In genomic region chr2:152397004-152397589, GRCm38 (mm10) we compare ENCODE assay signal across 8 mouse cellular contexts. TPM values are rescaled to one million over a fixed set of nuclear protein-coding genes. Genes with fewer than 3 reads are reported as not detected.
DNase-seq lines count a peak whose midpoint lies in the region; ATAC-seq lines count a peak whose summit lies in the region.

No protein-coding gene starts in this region.

- DNase-seq in NIH3T3 (ENCODE audit: low read depth): peak; percentile 91
- DNase-seq in cerebellum, adult 9-10 months: peak; percentile 70
- peak; percentile 78 to 84 for DNase-seq in frontal cortex, postnatal 14 days (ENCODE audit: low spot score in 2 of 2)
- peak; percentile 72 for DNase-seq in hindbrain, embryonic 14.5 days (ENCODE audit: low spot score)
- DNase-seq in left cerebral cortex, adult 11 months (ENCODE audit: low spot score): peak; percentile 82
- DNase-seq in lung, postnatal 25 days (ENCODE audit: low spot score): peak; percentile 69
- peak; percentile 92 to 94 for DNase-seq in right cerebral cortex, postnatal 10 days (ENCODE audit: low spot score in 2 of 2)
- DNase-seq in urinary bladder, postnatal 25 days (ENCODE audit: low spot score): peak; percentile 63

- H3K4me2 ChIP-seq in hindbrain, embryonic 14.5 days (replicated peaks): peak overlapping the region; percentile 96

- H3K36me3 ChIP-seq in hindbrain, embryonic 14.5 days (replicated peaks; ENCODE audit: control insufficient read depth, insufficient read depth): no peaks in the 10 kb centered on the region; the same call in 1 of the 2 replicates

- H3K27me3 ChIP-seq in hindbrain, embryonic 14.5 days (ENCODE audit: control insufficient read depth, insufficient read depth, low read length): no peaks in the 10 kb centered on the region

- peak; percentile 5; the same call in 1 of the 2 replicates for ATAC-seq in hindbrain, embryonic 14.5 days (ENCODE audit: low FRiP score)

- H3K27ac ChIP-seq in hindbrain, embryonic 14.5 days: peak overlapping the region; percentile 100

- H3K9me3 ChIP-seq in hindbrain, embryonic 14.5 days (ENCODE audit: control insufficient read depth, low read length): no peaks in the 10 kb centered on the region

- peak overlapping the region; percentile 96 for H3K9ac ChIP-seq in hindbrain, embryonic 14.5 days

- peak overlapping the region; percentile 97 for H3K4me3 ChIP-seq in hindbrain, embryonic 14.5 days (replicated peaks; ENCODE audit: low read length)

- H3K4me1 ChIP-seq in hindbrain, embryonic 14.5 days (replicated peaks; ENCODE audit: control insufficient read depth, insufficient read depth, low read length): peaks cover 39% of the 10 kb centered on the region

- WGBS in hindbrain, embryonic 14.5 days: under 1% methylated on average over 70 of the region's 77 CpGs

RNA-seq across cellular contexts. Expression of gene Sox12, which starts 0.8 kb away (rescaled TPM):
- polyA plus RNA-seq in hindbrain, embryonic 14.5 days (2014; fragmentation: Nextera tagmentation; extraction: Ambion mirVana): 18.8 and 19.5 TPM in 2 replicates

RNA-seq across cellular contexts. Expression of gene Zcchc3, which starts 17.7 kb away (rescaled TPM):
- 16.5 and 17.2 TPM in 2 replicates for polyA plus RNA-seq in hindbrain, embryonic 14.5 days (2014; fragmentation: Nextera tagmentation; extraction: Ambion mirVana)

RNA-seq across cellular contexts. Expression of gene 6820408C15Rik, which starts 18.3 kb away (rescaled TPM):
- polyA plus RNA-seq in hindbrain, embryonic 14.5 days (2014; fragmentation: Nextera tagmentation; extraction: Ambion mirVana): 2.5 and 3.8 TPM in 2 replicates

RNA-seq across cellular contexts. Expression of gene Nrsn2, which starts 20.7 kb away (rescaled TPM):
- polyA plus RNA-seq in hindbrain, embryonic 14.5 days (2014; fragmentation: Nextera tagmentation; extraction: Ambion mirVana): 48.0 and 56.9 TPM in 2 replicates

RNA-seq across cellular contexts. Expression of gene Trib3, which starts 53.3 kb away (rescaled TPM):
- polyA plus RNA-seq in hindbrain, embryonic 14.5 days (2014; fragmentation: Nextera tagmentation; extraction: Ambion mirVana): 0.95 and 1.0 TPM in 2 replicates

Comparison
In these comparisons a context has a peak if more than half of its experiments do, and no peak if none do; other contexts are left out.
1. Peak in every context shown above with its lines: DNase-seq, ATAC-seq, H3K4me3 ChIP-seq and H3K27ac ChIP-seq.